Mouse (Mus musculus) kidney, adult 2 months (tissue): ENCODE data around the gene Sar1b. TPM values are rescaled to one million over a fixed set of nuclear protein-coding genes. Genes with fewer than 3 reads are reported as not detected.
A peak's percentile ranks its signal among the peaks of the same experiment; 100 is the strongest.
"Not testable (repeated sequence)": the region's sequence is repeated elsewhere in the genome, so short reads cannot be mapped to it uniquely, and the experiment has no call there.

Experiments used
- DNase-seq: peaks from one replicate; pipeline ENCODE4 v3.0.0; 2021
- H3K27ac ChIP-seq: fragments of 200-500 bp; 2 replicates; pipeline ENCODE4 v1.5.1; 2012; ENCODE audit warnings: low read depth, low read length, control low read depth, inconsistent platforms; ENCODE audit not compliant: insufficient read depth
- H3K27me3 ChIP-seq: fragments of 200-500 bp; replicated peaks from 2 replicates; pipeline ENCODE4 v1.6.1; 2012; ENCODE audit warnings: mild to moderate bottlenecking, moderate library complexity, low read length, inconsistent platforms; ENCODE audit not compliant: control insufficient read depth, insufficient read depth
- H3K36me3 ChIP-seq: fragments of 200-500 bp; 2 replicates; pipeline ENCODE4 v1.6.1; 2012; ENCODE audit warnings: mild to moderate bottlenecking, moderate library complexity, low read length, inconsistent platforms; ENCODE audit not compliant: control insufficient read depth, insufficient read depth
- H3K4me1 ChIP-seq: fragments of 200-500 bp; 2 replicates; pipeline ENCODE4 v1.6.1; 2011; ENCODE audit warnings: low read length; ENCODE audit not compliant: control insufficient read depth, insufficient read depth
- H3K4me3 ChIP-seq: fragments of 200-500 bp; 2 replicates; pipeline ENCODE4 v1.5.1; 2011; ENCODE audit warnings: mild to moderate bottlenecking, low read depth, low read length, control low read depth; ENCODE audit not compliant: insufficient read depth
- CTCF ChIP-seq: fragments of 200-500 bp; conservative IDR thresholded peaks from 2 replicates; pipeline ENCODE4 v1.5.1; 2011; ENCODE audit warnings: low read depth, mild to moderate bottlenecking, control low read depth, low read length, moderate library complexity, mixed read lengths; ENCODE audit not compliant: insufficient read depth, insufficient read length
- POLR2A ChIP-seq: fragments of 200-500 bp; IDR thresholded peaks from one replicate; pipeline ENCODE4 v1.6.1; 2011; ENCODE audit warnings: low read depth, low read length, control low read depth
- WGBS: fragments of 180-500 bp; shearing (Covaris S2); methylation state at CpG from one replicate; pipeline ENCODE4 v1.1.7; 2018; 5-methylcytosine and 5-hydroxymethylcytosine counted together
- polyA plus RNA-seq: library from polyadenylated mRNA; depleted of rRNA; stranded (reverse); fragments of >200 nt; gene quantifications from 2 replicates; pipeline ENCODE4 v1.2.3, GENCODE M21; 2012; rRNA removed

Gene Sar1b
- polyA plus RNA-seq: 47.1 and 62.2 TPM in 2 replicates

- DNase-seq: peak; percentile 88
- Histone ChIP-seq H3K27me3 (no peaks in the 10 kb centered on the region), H3K27ac (peak within 1 kb of the TSS; percentile 80), H3K4me3 (peak within 1 kb of the TSS; percentile 99), H3K4me1 (peaks cover 15% of the 10 kb centered on the region), H3K36me3 (no peaks in the 10 kb centered on the region)
- WGBS: under 1% methylated on average over 30 of the region's 30 CpGs
- TF ChIP-seq POLR2A: peak; percentile 54
- TF ChIP-seq CTCF: no peak
Measured at GRCm38 (mm10) chr11:51763213-51763907, at the start of gene Sar1b, which contains the start of gene Sec24a. TSS of gene Sar1b (plus strand) at chr11:51763687. TSS of gene Sec24a (minus strand) at chr11:51763634.

GRCm38 (mm10) chr11:51721066-51721465, 42.4 kb upstream of the Sar1b start:
- TF ChIP-seq POLR2A (no peak), CTCF (no peak)
- WGBS: 93% methylated on average over 11 of the region's 11 CpGs
- Histone ChIP-seq H3K27me3 (no peaks in the 10 kb centered on the region), H3K36me3 (peaks cover 14% of the 10 kb centered on the region; the same call in 1 of the 2 replicates), H3K4me3 (no peak overlapping the region), H3K27ac (no peak overlapping the region), H3K4me1 (no peaks in the 10 kb centered on the region)
- no peak for DNase-seq

GRCm38 (mm10) chr11:51732883-51733282, 30.6 kb upstream of the Sar1b start:
- no peaks in the 10 kb centered on the region for H3K4me1 ChIP-seq
- H3K36me3 ChIP-seq: peaks cover 2% of the 10 kb centered on the region
- H3K27ac ChIP-seq: no peak overlapping the region
- no peaks in the 10 kb centered on the region for H3K27me3 ChIP-seq
- TF ChIP-seq CTCF: no peak
- TF ChIP-seq POLR2A: no peak
- WGBS: 66% methylated on average over 1 of the region's 1 CpGs
- no peak for DNase-seq
- no peak overlapping the region for H3K4me3 ChIP-seq

GRCm38 (mm10) chr11:51734218-51734617, 29.3 kb upstream of the Sar1b start:
- H3K36me3 ChIP-seq, H3K4me1 ChIP-seq, H3K4me3 ChIP-seq, DNase-seq, H3K27ac ChIP-seq, H3K27me3 ChIP-seq: not testable (repeated sequence)
- 96% methylated on average over 13 of the region's 13 CpGs for WGBS

GRCm38 (mm10) chr11:51738651-51739403, 24.7 kb upstream of the Sar1b start:
- H3K27me3 ChIP-seq: no peaks in the 10 kb centered on the region
- no peaks in the 10 kb centered on the region; the same call in 1 of the 2 replicates for H3K4me1 ChIP-seq
- no peak overlapping the region for H3K4me3 ChIP-seq
- DNase-seq: peak; percentile 22
- H3K27ac ChIP-seq: no peak overlapping the region
- WGBS: 69% methylated on average over 3 of the region's 3 CpGs
- peaks cover 5% of the 10 kb centered on the region for H3K36me3 ChIP-seq
- TF ChIP-seq CTCF: no peak
- TF ChIP-seq POLR2A: no peak

GRCm38 (mm10) chr11:51740701-51741100, 22.8 kb upstream of the Sar1b start:
- no peak for DNase-seq
- Histone ChIP-seq H3K36me3 (peaks cover 5% of the 10 kb centered on the region), H3K27me3 (no peaks in the 10 kb centered on the region), H3K4me1 (peaks cover 2% of the 10 kb centered on the region; the same call in 1 of the 2 replicates), H3K27ac (no peak overlapping the region), H3K4me3 (no peak overlapping the region)
- 93% methylated on average over 3 of the region's 3 CpGs for WGBS
- TF ChIP-seq POLR2A: no peak
- TF ChIP-seq CTCF: no peak

GRCm38 (mm10) chr11:51746096-51746495, 17.4 kb upstream of the Sar1b start:
- Histone ChIP-seq H3K36me3 (peaks cover 5% of the 10 kb centered on the region), H3K27ac (no peak overlapping the region), H3K4me1 (peaks cover 6% of the 10 kb centered on the region; the same call in 1 of the 2 replicates), H3K4me3 (no peak overlapping the region), H3K27me3 (no peaks in the 10 kb centered on the region)
- TF ChIP-seq CTCF (no peak), POLR2A (no peak)
- WGBS: 58% methylated on average over 1 of the region's 1 CpGs
- DNase-seq: peak; percentile 21

- H3K36me3 ChIP-seq, H3K27me3 ChIP-seq, H3K4me3 ChIP-seq, H3K4me1 ChIP-seq, H3K27ac ChIP-seq, DNase-seq: not testable (repeated sequence)
- 81% methylated on average over 6 of the region's 6 CpGs for WGBS
Measured at GRCm38 (mm10) chr11:51751623-51752225, 11.8 kb upstream of the Sar1b start.
